Mouse (Mus musculus): Measurements from ENCODE around the gene Gatd1. TPM values are rescaled to one million over a fixed set of nuclear protein-coding genes. Genes with fewer than 3 reads are reported as not detected.
"Not testable (repeated sequence)": the region's sequence is repeated elsewhere in the genome, so short reads cannot be mapped to it uniquely, and the experiment has no call there.

Gatd1 gene
- polyA plus RNA-seq, 1 experiment from 2014 or later, result 41.6 TPM

DNA sequence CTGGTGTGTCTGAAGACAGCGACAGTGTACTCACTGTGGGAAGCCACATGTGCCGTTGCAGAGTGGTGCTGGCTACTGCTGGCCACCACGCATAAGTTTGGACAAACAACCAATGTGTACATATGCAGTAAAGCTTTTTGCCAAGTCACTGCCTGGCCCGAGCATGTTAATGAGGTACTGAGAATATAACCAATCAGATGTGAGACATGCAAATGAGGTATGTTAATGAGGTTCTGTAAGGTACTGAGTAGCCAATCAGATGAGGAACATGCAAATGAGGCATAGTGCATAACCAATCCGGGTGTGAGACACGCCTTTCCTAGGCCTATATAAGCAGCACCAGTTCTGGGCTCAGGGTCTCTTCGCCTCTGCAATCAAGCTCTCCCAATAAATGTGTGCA, 6.3 kb downstream of the Gatd1 start:
- ATAC-seq (replicated peaks; ENCODE audit: low FRiP score); H3K27me3 ChIP-seq (replicated peaks; ENCODE audit: control insufficient read depth, insufficient read depth, low read length); H3K4me3 ChIP-seq (ENCODE audit: low read depth, low read length); H3K4me2 ChIP-seq; H3K27ac ChIP-seq (ENCODE audit: low read depth, low read length); DNase-seq (ENCODE audit: low spot score); H3K9ac ChIP-seq (ENCODE audit: low read depth, low read length); H3K9me3 ChIP-seq (ENCODE audit: control insufficient read depth, low read length); H3K4me1 ChIP-seq (replicated peaks; ENCODE audit: control insufficient read depth, insufficient read depth, low read length): not testable (repeated sequence)
- WGBS, result 94% methylated on average over 7 of the region's 7 CpGs
- peaks cover 18% of the 10 kb centered on the region for H3K36me3 ChIP-seq (ENCODE audit: control insufficient read depth, insufficient read depth, low read length)

DNA sequence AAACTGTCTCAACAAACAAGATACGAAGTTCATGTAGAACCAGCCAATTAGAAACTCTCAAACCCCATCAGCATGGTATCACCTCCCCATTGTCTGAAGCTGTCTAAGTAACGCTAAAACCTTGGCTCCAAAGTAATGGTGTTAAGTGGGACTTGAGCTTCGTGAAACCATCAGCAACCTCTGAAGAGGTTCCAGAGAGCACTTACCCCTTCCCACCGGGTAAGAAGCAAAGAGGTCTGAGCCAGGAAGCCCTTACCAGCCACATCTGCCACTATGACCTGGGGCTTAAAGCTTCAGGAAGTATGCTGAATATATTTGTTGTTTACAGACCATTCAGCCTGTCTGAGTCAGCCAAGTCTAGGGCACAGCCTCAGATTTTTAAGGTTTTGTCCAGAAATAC, 8.5 kb downstream of the Gatd1 start:
- Histone ChIP-seq H3K4me2 (no peak overlapping the region), H3K27me3 (replicated peaks; ENCODE audit: control insufficient read depth, insufficient read depth, low read length) (no peaks in the 10 kb centered on the region), H3K4me1 (replicated peaks; ENCODE audit: control insufficient read depth, insufficient read depth, low read length) (no peaks in the 10 kb centered on the region), H3K9me3 (ENCODE audit: control insufficient read depth, low read length) (no peaks in the 10 kb centered on the region), H3K27ac (ENCODE audit: low read depth, low read length) (no peak overlapping the region), H3K9ac (ENCODE audit: low read depth, low read length) (no peak overlapping the region), H3K4me3 (ENCODE audit: low read depth, low read length) (no peak overlapping the region), H3K36me3 (ENCODE audit: control insufficient read depth, insufficient read depth, low read length) (peaks cover 35% of the 10 kb centered on the region)
- DNase-seq (ENCODE audit: low spot score) (no peak), ATAC-seq (replicated peaks; ENCODE audit: low FRiP score) (no peak)
- 78% methylated on average over 4 of the region's 4 CpGs for WGBS

DNA sequence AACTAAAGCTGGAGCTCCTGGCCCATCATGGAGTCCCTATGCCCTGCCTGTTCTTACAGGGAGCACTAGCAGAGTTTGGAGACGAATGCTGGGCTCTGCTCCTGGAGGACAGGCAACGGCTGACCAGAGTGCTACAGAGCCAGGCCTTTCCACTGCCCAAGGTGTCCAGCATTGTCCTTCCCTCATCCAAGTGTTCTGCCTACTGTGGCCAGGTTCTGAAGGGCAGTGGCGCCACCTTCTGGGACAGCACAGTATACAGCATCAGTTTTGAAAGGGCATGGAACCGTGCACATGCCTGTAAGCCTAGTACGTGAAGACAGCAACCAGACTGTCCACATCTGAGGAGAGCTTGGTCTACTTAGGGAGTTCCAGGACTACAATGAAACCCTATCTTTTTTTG, 10.6 kb downstream of the Gatd1 start:
- Histone ChIP-seq H3K27me3 (replicated peaks; ENCODE audit: control insufficient read depth, insufficient read depth, low read length) (no peaks in the 10 kb centered on the region), H3K4me2 (no peak overlapping the region), H3K9me3 (ENCODE audit: control insufficient read depth, low read length) (no peaks in the 10 kb centered on the region), H3K4me3 (ENCODE audit: low read depth, low read length) (no peak overlapping the region), H3K36me3 (ENCODE audit: control insufficient read depth, insufficient read depth, low read length) (peaks cover 43% of the 10 kb centered on the region), H3K27ac (ENCODE audit: low read depth, low read length) (no peak overlapping the region), H3K4me1 (replicated peaks; ENCODE audit: control insufficient read depth, insufficient read depth, low read length) (no peaks in the 10 kb centered on the region), H3K9ac (ENCODE audit: low read depth, low read length) (no peak overlapping the region)
- peak; percentile 67 for ATAC-seq (replicated peaks; ENCODE audit: low FRiP score)
- 52% methylated on average over 5 of the region's 5 CpGs for WGBS
- DNase-seq (ENCODE audit: low spot score), result peak; percentile 45

DNA sequence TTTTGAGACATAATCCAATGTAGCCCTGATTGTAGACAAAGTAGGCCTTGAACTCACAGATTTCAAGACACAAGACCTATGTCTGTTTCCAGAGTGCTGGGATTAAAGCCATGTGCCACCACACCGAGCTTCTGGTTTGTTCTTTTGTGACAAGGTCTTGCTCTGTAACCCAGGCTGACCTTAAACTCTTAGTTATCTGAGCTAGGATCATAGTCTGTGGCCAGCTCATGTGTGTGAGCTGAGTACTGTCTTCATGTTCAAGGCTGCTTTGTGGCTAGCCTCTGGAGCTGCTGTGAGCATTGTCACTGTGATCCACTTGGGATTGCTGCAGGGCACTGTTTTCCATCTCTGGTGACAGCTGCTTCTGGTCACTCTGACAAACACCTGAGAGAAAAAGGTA, 18.6 kb downstream of the Gatd1 start:
- WGBS, result 60% methylated on average over 1 of the region's 1 CpGs

DNA sequence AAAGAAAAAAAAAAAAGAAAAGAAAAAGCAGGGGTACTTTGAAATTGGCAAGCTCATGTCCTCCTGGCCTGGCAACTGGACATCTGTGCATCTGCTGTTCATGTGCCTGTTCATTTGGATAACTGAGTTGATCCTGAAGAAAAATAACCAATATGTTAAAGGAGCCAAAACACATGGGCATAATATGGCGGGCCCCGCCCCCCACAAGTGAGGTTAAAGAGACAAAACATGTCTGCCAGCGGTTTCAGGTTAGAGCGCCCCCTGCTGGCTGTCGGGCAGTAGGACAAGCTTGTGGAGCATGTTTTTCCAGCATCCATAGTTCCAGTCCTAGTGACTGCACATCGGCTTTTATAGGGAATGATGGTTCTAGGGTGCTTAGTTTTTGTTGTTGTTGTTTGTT, 19.2 kb downstream of the Gatd1 start:
- Histone ChIP-seq H3K36me3 (ENCODE audit: control insufficient read depth, insufficient read depth, low read length) (peaks cover 13% of the 10 kb centered on the region), H3K4me3 (ENCODE audit: low read depth, low read length) (no peak overlapping the region), H3K4me2 (peak overlapping the region; percentile 96), H3K9ac (ENCODE audit: low read depth, low read length) (no peak overlapping the region), H3K27ac (ENCODE audit: low read depth, low read length) (no peak overlapping the region), H3K4me1 (replicated peaks; ENCODE audit: control insufficient read depth, insufficient read depth, low read length) (peaks cover 31% of the 10 kb centered on the region), H3K27me3 (replicated peaks; ENCODE audit: control insufficient read depth, insufficient read depth, low read length) (no peaks in the 10 kb centered on the region), H3K9me3 (ENCODE audit: control insufficient read depth, low read length) (no peaks in the 10 kb centered on the region)
- 16% methylated on average over 6 of the region's 6 CpGs for WGBS
- ATAC-seq (replicated peaks; ENCODE audit: low FRiP score) (no peak), DNase-seq (ENCODE audit: low spot score) (peak; percentile 81)

More for the DNA sequence above, 18.6 kb downstream of the Gatd1 start:
- Histone ChIP-seq H3K9ac (ENCODE audit: low read depth, low read length) (no peak overlapping the region), H3K4me2 (no peak overlapping the region), H3K4me3 (ENCODE audit: low read depth, low read length) (no peak overlapping the region), H3K36me3 (ENCODE audit: control insufficient read depth, insufficient read depth, low read length) (peaks cover 19% of the 10 kb centered on the region), H3K27me3 (replicated peaks; ENCODE audit: control insufficient read depth, insufficient read depth, low read length) (no peaks in the 10 kb centered on the region), H3K9me3 (ENCODE audit: control insufficient read depth, low read length) (no peaks in the 10 kb centered on the region), H3K27ac (ENCODE audit: low read depth, low read length) (no peak overlapping the region), H3K4me1 (replicated peaks; ENCODE audit: control insufficient read depth, insufficient read depth, low read length) (peaks cover 26% of the 10 kb centered on the region)
- ATAC-seq (replicated peaks; ENCODE audit: low FRiP score), result no peak
- no peak for DNase-seq (ENCODE audit: low spot score)

DNA sequence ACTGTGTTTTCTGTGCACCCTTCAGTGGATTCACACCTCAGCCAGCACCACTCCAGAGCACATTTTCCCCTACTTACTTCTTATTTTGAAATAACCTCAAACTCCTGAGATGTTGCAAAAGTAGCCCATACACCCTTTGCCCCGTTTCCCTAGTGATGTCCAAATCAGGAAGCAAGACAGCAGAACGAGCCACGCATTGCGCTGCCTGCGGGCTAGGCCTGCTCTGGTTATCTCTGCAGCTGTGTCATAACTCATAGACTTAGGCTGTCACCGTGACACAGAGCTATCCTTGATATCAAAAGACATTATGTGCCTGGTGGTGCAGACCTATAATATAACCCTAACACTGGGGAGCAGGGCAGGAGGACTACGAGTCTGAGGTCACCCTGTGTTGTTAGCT, 19.8 kb downstream of the Gatd1 start:
- Histone ChIP-seq H3K36me3 (ENCODE audit: control insufficient read depth, insufficient read depth, low read length) (peaks cover 10% of the 10 kb centered on the region), H3K9ac (ENCODE audit: low read depth, low read length) (0 out of 2 replicates have a peak overlapping the region, but pooled peaks have one; percentile 15), H3K27ac (ENCODE audit: low read depth, low read length) (peak overlapping the region; percentile 90), H3K4me2 (peak overlapping the region; percentile 96), H3K9me3 (ENCODE audit: control insufficient read depth, low read length) (no peaks in the 10 kb centered on the region), H3K4me1 (replicated peaks; ENCODE audit: control insufficient read depth, insufficient read depth, low read length) (peaks cover 36% of the 10 kb centered on the region), H3K27me3 (replicated peaks; ENCODE audit: control insufficient read depth, insufficient read depth, low read length) (no peaks in the 10 kb centered on the region), H3K4me3 (ENCODE audit: low read depth, low read length) (peak overlapping the region; percentile 18; the same call in 1 of the 2 replicates)
- ATAC-seq (replicated peaks; ENCODE audit: low FRiP score) (peak; percentile 49), DNase-seq (ENCODE audit: low spot score) (no peak)
- whole genome bisulfite sequencing, result 38% methylated on average over 7 of the region's 7 CpGs

DNA sequence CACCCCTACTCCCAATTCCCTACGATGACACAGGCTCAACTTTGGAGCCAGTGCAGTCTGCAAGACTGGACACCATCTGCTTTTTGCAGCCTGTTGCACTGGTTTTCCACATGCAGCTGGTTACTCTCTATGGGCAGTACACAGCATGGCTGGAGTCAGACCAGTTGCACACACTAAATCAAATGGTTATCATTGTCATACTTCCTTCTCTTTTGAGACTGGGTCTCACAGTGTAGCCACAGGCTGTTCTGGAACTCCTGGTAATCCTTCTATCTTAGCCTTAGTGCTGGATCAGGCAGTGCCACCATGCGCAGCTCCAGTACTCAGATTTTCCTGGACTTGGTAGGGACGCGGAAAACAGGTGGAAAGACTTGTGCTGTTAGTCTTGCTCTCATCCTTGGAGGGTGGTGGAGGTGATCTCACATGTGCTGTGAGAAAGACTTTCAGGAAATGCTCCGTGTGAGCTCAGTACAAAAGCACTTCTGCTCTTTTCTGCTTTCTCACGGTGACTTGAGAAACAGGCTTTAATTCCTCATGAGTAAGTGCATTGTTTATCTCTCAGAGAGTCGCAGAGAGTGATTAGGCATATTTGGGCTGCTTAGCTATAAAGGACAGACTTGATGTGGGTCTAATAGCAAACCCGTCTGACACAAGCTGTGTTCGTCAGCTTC, 21.2 kb downstream of the Gatd1 start:
- H3K27ac ChIP-seq (ENCODE audit: low read depth, low read length), result peak overlapping the region; percentile 90
- no peaks in the 10 kb centered on the region for H3K9me3 ChIP-seq (ENCODE audit: control insufficient read depth, low read length)

DNA sequence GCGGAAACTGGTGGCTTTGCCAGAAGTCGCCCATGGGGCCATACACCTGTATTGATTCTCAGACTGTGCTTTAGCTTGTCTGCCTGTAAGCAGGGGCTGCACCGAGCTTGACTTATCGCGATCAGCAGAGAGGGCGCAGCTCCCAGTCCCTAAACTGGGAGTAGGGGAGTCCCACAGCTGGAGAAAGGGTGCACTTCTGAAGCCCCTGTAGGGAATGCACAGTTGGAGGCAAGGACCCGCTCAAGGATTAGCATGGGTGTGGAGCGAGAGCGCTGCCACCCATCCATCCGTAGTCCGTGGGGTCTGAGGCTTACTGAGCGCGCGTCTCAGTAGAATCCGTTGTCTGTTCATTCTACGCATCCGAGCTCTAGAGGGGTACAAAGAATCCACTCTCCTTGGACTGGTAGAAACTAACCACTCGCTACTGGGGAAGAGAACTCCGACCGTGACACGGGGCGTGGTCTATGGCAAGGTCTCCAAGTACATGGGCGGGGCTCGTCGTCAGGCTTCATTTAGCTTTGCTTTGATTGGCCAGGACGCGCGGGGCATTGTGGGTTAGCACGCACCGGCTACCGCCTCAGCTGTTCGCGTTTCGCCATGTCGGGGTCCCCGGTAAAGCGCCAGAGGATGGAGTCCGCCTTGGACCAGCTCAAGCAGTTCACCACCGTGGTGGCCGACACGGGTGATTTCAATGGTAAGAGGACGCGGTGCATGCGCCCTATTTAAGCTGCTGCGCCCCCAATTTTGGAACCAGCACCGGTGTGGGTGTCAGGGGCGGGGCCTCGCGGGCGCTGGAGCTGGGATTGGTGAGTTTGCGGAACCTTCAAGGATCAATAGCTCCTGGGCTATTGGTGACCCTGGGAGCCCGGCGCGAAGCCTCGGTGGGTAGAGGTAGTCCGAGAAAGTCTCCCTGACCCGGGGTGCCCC, 22.0 kb downstream of the Gatd1 start, which contains the start of gene Taldo1:
Gene Taldo1 (plus strand): TSS at position 575 of the 927 bp plus-strand sequence.
- H3K9me3 ChIP-seq (ENCODE audit: control insufficient read depth, low read length), result no peaks in the 10 kb centered on the region
- ATAC-seq (replicated peaks; ENCODE audit: low FRiP score), result peak; percentile 83
- H3K27ac ChIP-seq (ENCODE audit: low read depth, low read length), result peak within 1 kb of the TSS; percentile 90
- peaks cover 57% of the 10 kb centered on the region for H3K4me1 ChIP-seq (replicated peaks; ENCODE audit: control insufficient read depth, insufficient read depth, low read length)
- H3K4me3 ChIP-seq (ENCODE audit: low read depth, low read length), result peak within 1 kb of the TSS; percentile 75
- DNase-seq (ENCODE audit: low spot score), result peak; percentile 95
- H3K4me2 ChIP-seq, result peak within 1 kb of the TSS; percentile 96
- H3K9ac ChIP-seq (ENCODE audit: low read depth, low read length), result peak within 1 kb of the TSS; percentile 74
- WGBS, result under 1% methylated on average over 57 of the region's 57 CpGs
- no peaks in the 10 kb centered on the region for H3K27me3 ChIP-seq (replicated peaks; ENCODE audit: control insufficient read depth, insufficient read depth, low read length)
- H3K36me3 ChIP-seq (ENCODE audit: control insufficient read depth, insufficient read depth, low read length), result peaks cover 4% of the 10 kb centered on the region; the same call in 1 of the 2 replicates

More for the DNA sequence above, 21.2 kb downstream of the Gatd1 start:
- H3K36me3 ChIP-seq (ENCODE audit: control insufficient read depth, insufficient read depth, low read length), result peaks cover 4% of the 10 kb centered on the region; the same call in 1 of the 2 replicates
- H3K9ac ChIP-seq (ENCODE audit: low read depth, low read length), result peak overlapping the region; percentile 74
- peak overlapping the region; percentile 96 for H3K4me2 ChIP-seq
- DNase-seq (ENCODE audit: low spot score), result peak; percentile 45
- H3K27me3 ChIP-seq (replicated peaks; ENCODE audit: control insufficient read depth, insufficient read depth, low read length), result no peaks in the 10 kb centered on the region
- peaks cover 50% of the 10 kb centered on the region for H3K4me1 ChIP-seq (replicated peaks; ENCODE audit: control insufficient read depth, insufficient read depth, low read length)
- ATAC-seq (replicated peaks; ENCODE audit: low FRiP score), result peak; percentile 29
- H3K4me3 ChIP-seq (ENCODE audit: low read depth, low read length), result peak overlapping the region; percentile 75
- WGBS, result 26% methylated on average over 9 of the region's 9 CpGs
